Mouse (Mus musculus) midbrain, embryonic 15.5 days (tissue): ENCODE measurements around the gene Gimap4. TPM values are rescaled to one million over a fixed set of nuclear protein-coding genes. Genes with fewer than 3 reads are reported as not detected.

Experiments
- ATAC-seq: fragments of 200-750 bp; cut with Nextera tagmentation; replicated peaks from 2 replicates; pipeline ENCODE4 v1.8.0; 2017; ENCODE audit warnings: moderate TSS enrichment
- H3K27ac ChIP-seq: fragments of 300-500 bp; sonication (generic); 2 replicates; pipeline ENCODE4 v1.5.1; 2015; ENCODE audit warnings: mild to moderate bottlenecking, inconsistent platforms
- H3K27me3 ChIP-seq: fragments of 300-500 bp; sonication (generic); replicated peaks from 2 replicates; pipeline ENCODE4 v1.6.1; 2015; ENCODE audit warnings: inconsistent platforms
- H3K36me3 ChIP-seq: fragments of 300-500 bp; sonication (generic); replicated peaks from 2 replicates; pipeline ENCODE4 v1.6.1; 2015; ENCODE audit warnings: inconsistent platforms
- H3K4me1 ChIP-seq: fragments of 300-500 bp; sonication (generic); 2 replicates; pipeline ENCODE4 v1.6.1; 2015; ENCODE audit warnings: inconsistent platforms
- H3K4me2 ChIP-seq: fragments of 300-500 bp; sonication (generic); 2 replicates; pipeline ENCODE4 v1.6.1; 2015; ENCODE audit warnings: inconsistent platforms, mild to moderate bottlenecking, moderate library complexity
- H3K4me3 ChIP-seq: fragments of 300-500 bp; sonication (generic); 2 replicates; pipeline ENCODE4 v1.5.1; 2015; ENCODE audit warnings: mild to moderate bottlenecking, inconsistent platforms
- H3K9ac ChIP-seq: fragments of 300-500 bp; sonication (generic); 2 replicates; pipeline ENCODE4 v1.6.1; 2015; ENCODE audit warnings: mild to moderate bottlenecking, inconsistent platforms
- H3K9me3 ChIP-seq: fragments of 300-500 bp; sonication (generic); 2 replicates; pipeline ENCODE4 v1.6.1; 2016; ENCODE audit warnings: inconsistent platforms
- WGBS: fragments of 180-500 bp; shearing (Covaris S2); methylation state at CpG from one replicate; pipeline ENCODE4 v1.1.7; 2015; ENCODE audit warnings: mixed read lengths; 5-methylcytosine and 5-hydroxymethylcytosine counted together
- polyA plus RNA-seq: library from polyadenylated mRNA; unstranded; fragments of >200 nt; fragmentation: Nextera tagmentation; extraction: Ambion mirVana; gene quantifications from 2 replicates; pipeline ENCODE4 v1.2.1, GENCODE M21; 2015

The Gimap4 gene
- polyA plus RNA-seq, 1 experiment from 2014 or later: 1.5 TPM

- no peaks in the 10 kb centered on the region for H3K27me3 ChIP-seq
- H3K36me3 ChIP-seq: no peaks in the 10 kb centered on the region
- ATAC-seq: no peak
- H3K27ac ChIP-seq: no peak overlapping the region
- H3K9me3 ChIP-seq: no peaks in the 10 kb centered on the region
- H3K9ac ChIP-seq: no peak overlapping the region
- 94% methylated on average over 6 of the region's 6 CpGs for WGBS
- no peak overlapping the region for H3K4me2 ChIP-seq
- H3K4me3 ChIP-seq: no peak overlapping the region
- no peaks in the 10 kb centered on the region for H3K4me1 ChIP-seq
Observed at GRCm38 (mm10) chr6:48692962-48693361, 8.6 kb downstream of the Gimap4 start.

DNA sequence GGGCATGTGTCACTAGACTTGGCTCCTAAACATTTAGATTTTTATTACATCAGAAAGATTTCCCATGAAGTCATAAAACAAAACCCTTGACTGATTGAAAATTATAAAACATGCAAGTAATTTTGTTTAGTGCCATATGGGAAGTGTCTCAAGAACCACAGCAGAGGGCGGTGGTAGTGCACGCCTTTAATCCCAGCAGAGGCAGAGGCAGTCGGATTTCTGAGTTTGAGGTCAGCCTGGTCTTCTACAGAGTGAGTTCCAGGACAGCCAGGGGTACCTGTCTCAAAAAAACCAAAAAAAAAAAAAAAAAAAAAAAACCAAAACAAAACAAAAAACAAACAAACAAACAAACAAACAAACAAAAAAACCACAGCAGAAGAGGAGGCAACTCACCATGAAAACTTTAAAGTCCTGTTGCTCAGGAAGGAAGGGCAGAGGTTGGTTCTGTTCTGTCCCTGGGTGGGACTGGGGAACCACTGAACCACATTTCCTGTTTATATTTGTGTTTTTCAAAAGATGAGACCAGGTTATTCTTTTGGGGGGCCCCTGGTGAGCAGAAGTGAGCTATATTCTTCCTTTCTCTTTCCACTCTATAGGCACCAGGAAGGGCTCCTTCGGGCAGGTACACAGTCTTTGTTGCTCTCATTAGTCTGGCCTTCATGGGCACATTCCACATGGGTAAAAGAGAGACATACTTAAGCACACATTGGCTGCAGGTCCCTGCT is 12.6 kb downstream of the Gimap4 start:
- Histone ChIP-seq H3K27ac (no peak overlapping the region), H3K9ac (no peak overlapping the region), H3K4me2 (no peak overlapping the region), H3K27me3 (no peaks in the 10 kb centered on the region), H3K4me1 (no peaks in the 10 kb centered on the region), H3K36me3 (no peaks in the 10 kb centered on the region), H3K4me3 (no peak overlapping the region), H3K9me3 (no peaks in the 10 kb centered on the region)
- no peak for ATAC-seq
- WGBS: 87% methylated on average over 4 of the region's 4 CpGs

DNA sequence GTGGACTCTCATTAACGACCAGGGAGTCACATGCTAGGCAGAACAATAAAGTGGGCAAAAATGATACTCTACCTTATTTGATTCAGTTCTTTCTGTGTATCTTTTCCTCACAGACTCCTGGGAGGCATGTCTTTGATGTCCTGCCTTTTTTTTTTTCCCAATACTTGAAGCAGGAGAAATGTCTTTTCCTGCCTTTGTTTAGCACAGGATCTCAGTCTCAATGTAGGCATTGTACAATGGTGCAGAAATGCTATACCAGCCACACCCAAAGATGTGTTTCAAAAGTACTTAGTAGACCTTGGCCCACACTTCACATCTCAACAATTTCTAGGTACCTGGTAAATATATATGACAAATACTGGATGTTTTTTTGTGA is 13.2 kb downstream of the Gimap4 start:
- 46% methylated on average over 1 of the region's 1 CpGs for WGBS
- H3K4me3 ChIP-seq: no peak overlapping the region
- ATAC-seq: no peak
- no peak overlapping the region for H3K4me2 ChIP-seq
- no peak overlapping the region for H3K9ac ChIP-seq
- H3K27me3 ChIP-seq: no peaks in the 10 kb centered on the region
- H3K36me3 ChIP-seq: no peaks in the 10 kb centered on the region
- H3K4me1 ChIP-seq: no peaks in the 10 kb centered on the region
- no peak overlapping the region for H3K27ac ChIP-seq
- no peaks in the 10 kb centered on the region for H3K9me3 ChIP-seq

DNA sequence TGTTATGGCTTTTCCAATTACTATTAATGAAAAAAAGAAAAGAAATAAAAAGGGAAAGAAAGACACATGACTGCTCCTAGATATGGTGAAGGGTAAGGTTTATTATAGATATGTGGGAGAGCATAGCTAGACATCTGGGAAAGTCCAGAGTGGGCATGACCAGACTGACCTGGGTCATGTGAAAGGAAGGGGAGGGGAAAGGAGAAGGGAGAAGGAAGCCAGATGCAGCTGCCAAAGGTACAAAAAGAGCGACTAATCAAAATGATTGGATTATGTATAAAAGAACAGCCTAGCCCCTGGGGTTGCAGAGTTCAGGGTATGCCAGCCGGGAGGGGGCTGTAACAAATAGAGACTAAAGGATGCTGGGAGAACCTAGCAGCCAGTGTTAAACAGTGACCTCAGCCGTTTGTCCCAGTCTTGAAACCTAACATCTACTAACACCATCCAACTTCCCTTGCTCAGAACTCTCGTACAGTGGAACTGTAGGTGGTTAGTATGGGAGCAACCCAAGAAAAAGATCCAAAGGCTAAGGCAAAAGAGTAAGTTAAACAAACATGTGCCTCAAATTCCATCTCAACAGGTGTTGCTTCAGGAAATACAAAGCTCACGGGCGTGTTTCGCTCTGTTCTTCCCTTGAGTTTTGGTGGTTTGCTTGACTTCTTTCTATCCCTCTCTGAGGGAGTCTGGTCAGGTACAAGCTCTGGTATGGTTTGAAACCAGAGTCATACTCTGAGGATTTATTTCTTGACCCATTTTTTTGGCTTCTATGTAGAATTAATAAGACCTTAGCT is 13.9 kb downstream of the Gimap4 start:
- WGBS: 73% methylated on average over 7 of the region's 7 CpGs
- H3K4me3 ChIP-seq: no peak overlapping the region
- H3K9ac ChIP-seq: no peak overlapping the region
- H3K4me2 ChIP-seq: no peak overlapping the region
- no peak overlapping the region for H3K27ac ChIP-seq
- no peaks in the 10 kb centered on the region for H3K27me3 ChIP-seq
- no peaks in the 10 kb centered on the region for H3K4me1 ChIP-seq
- H3K36me3 ChIP-seq: no peaks in the 10 kb centered on the region
- ATAC-seq: no peak
- no peaks in the 10 kb centered on the region for H3K9me3 ChIP-seq

DNA sequence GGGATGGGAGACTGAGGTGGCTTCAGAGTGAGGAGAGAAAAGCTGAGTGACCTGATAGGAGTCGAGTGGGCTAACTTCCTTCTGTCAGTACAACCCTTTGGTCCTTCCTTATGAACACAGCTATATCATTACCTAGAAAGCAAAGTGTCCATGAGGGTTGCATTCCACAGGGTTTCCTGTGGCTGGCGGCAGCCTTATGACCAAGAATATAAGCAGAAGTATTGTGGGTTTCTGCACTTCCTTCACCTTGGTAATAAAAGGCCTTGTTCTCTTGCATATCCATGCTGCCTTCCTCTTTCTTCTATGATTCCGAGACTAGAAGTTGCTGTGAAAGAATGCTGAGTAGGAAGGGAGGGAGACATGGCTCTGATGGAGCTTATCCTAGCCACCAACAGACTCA is 14.5 kb downstream of the Gimap4 start:
- Histone ChIP-seq H3K4me2 (no peak overlapping the region), H3K27ac (no peak overlapping the region), H3K4me3 (no peak overlapping the region), H3K4me1 (no peaks in the 10 kb centered on the region), H3K9ac (no peak overlapping the region), H3K27me3 (no peaks in the 10 kb centered on the region), H3K36me3 (no peaks in the 10 kb centered on the region), H3K9me3 (no peaks in the 10 kb centered on the region)
- WGBS: 83% methylated on average over 3 of the region's 3 CpGs
- ATAC-seq: no peak

DNA sequence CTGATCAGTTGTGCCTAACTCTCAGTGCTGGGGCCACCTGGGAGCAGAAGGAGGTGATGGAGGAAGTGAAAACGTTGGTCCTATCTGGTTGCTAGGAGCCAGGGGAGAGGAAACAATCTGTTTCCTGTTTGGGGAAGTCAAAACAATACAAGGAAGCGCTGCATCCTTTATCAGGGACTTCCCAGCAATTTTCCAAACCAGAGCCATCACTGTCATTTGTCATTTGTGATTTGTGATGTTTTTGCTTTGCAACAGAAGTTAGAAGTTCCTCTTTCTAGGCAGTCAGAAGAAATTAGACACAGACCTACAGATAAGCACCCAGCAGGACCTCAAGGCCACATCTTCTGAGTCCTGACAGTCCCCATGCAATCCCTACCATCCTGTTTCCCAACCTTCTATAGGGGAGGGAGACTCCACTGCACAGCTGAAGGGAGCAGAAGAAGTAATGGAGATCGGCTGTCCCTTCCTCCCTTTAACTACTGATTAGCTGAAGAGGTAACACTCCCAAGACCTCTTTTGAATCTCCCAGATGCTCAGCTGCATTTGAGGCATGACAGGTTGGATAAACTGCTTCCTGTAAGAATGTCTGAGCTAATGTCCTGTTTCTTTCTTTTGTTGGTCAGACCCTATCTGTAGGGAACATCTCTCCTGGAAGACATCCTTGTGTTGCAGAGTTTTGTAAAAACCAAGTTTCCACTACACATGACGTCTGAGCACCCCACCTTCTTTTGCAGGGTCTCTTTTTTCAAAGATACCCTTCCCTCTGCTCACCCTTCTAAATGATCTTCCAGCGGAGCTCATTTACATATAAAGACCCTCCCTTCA is 16.1 kb downstream of the Gimap4 start:
- no peak overlapping the region for H3K27ac ChIP-seq
- H3K9ac ChIP-seq: no peak overlapping the region
- no peak overlapping the region for H3K4me2 ChIP-seq
- H3K9me3 ChIP-seq: no peaks in the 10 kb centered on the region
- no peak overlapping the region for H3K4me3 ChIP-seq
- no peaks in the 10 kb centered on the region for H3K27me3 ChIP-seq
- H3K4me1 ChIP-seq: no peaks in the 10 kb centered on the region
- 62% methylated on average over 5 of the region's 5 CpGs for WGBS
- no peaks in the 10 kb centered on the region for H3K36me3 ChIP-seq
- ATAC-seq: no peak

DNA sequence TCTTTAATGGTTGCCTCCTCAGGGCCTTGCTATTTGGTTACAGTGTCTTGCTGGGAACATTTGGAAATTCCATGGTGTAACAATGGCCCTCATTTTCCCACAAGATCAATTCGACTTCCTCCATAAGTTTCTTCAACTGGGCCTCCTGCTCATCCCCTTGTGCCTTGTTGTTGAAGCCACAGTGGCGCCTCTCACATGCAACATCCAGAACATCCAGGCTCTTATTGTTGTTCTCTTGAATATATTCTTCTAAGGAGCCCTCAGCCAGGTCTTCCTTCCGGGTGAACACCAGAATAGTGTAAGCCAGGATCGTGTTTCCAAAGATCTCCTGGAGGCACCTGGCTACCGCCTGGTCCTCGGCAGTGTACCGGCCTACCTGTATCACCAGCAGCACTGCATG is 17.8 kb downstream of the Gimap4 start:
- WGBS: 92% methylated on average over 7 of the region's 7 CpGs
- Histone ChIP-seq H3K4me2 (no peak overlapping the region), H3K27ac (no peak overlapping the region), H3K36me3 (no peaks in the 10 kb centered on the region), H3K27me3 (no peaks in the 10 kb centered on the region), H3K9ac (no peak overlapping the region), H3K4me1 (no peaks in the 10 kb centered on the region), H3K4me3 (no peak overlapping the region), H3K9me3 (no peaks in the 10 kb centered on the region)
- no peak for ATAC-seq

GRCm38 (mm10) chr6:48702601-48703000 is 18.3 kb downstream of the Gimap4 start:
- no peak overlapping the region for H3K27ac ChIP-seq
- no peak for ATAC-seq

GRCm38 (mm10) chr6:48704146-48704545 is 19.8 kb downstream of the Gimap4 start:
- no peak for ATAC-seq
- Histone ChIP-seq H3K36me3 (no peaks in the 10 kb centered on the region), H3K4me1 (no peaks in the 10 kb centered on the region), H3K27me3 (no peaks in the 10 kb centered on the region), H3K27ac (no peak overlapping the region), H3K9ac (no peak overlapping the region), H3K4me3 (no peak overlapping the region), H3K4me2 (no peak overlapping the region), H3K9me3 (no peaks in the 10 kb centered on the region)

More at GRCm38 (mm10) chr6:48702601-48703000, 18.3 kb downstream of the Gimap4 start:
- Histone ChIP-seq H3K9ac (no peak overlapping the region), H3K27me3 (no peaks in the 10 kb centered on the region), H3K4me2 (no peak overlapping the region), H3K4me3 (no peak overlapping the region), H3K9me3 (no peaks in the 10 kb centered on the region), H3K36me3 (no peaks in the 10 kb centered on the region), H3K4me1 (no peaks in the 10 kb centered on the region)
- 74% methylated on average over 5 of the region's 5 CpGs for WGBS

DNA sequence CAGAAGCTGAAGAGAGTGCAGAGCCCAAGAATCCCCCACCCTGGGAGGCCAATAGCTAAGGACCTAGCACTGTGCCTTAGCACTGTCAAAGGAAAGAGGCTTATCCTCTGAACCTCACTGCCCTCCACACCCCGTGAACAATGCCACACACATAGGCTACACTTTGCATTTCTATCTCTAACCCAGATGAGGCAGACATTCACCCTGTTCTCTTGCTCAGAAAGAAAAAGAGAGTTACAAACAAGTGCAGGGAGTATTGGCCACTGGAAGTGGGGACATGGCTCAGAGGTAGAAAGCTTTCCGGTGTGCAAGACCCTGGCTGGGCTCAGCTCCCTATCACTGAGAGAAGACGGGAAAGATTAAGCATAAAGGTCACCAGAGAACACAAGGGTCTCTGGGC is 21.8 kb downstream of the Gimap4 start:
- Histone ChIP-seq H3K4me3 (no peak overlapping the region), H3K9me3 (no peaks in the 10 kb centered on the region), H3K9ac (no peak overlapping the region), H3K4me2 (no peak overlapping the region), H3K36me3 (no peaks in the 10 kb centered on the region), H3K4me1 (no peaks in the 10 kb centered on the region), H3K27me3 (no peaks in the 10 kb centered on the region), H3K27ac (no peak overlapping the region)
- no peak for ATAC-seq
- 43% methylated on average over 3 of the region's 3 CpGs for WGBS

DNA sequence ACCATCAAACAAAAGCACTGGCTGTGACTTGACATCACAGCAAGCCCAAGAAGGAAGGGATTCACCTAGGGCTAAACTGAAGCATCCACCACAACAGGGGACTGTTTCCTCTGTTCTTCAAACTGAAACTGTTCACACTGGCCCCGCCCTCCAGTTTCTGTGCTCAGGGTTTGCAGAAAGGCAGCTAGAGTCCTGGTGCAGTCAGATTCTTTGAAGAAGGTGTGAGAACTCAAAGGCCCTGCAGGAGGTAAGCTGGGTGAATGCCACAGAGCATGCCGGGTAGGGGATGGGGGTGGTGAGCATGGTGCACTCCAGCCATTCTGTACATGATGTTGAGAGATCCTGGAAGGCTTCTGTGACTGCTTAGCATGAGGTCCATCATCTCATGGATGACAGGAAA is 34.1 kb downstream of the Gimap4 start, which contains the start of the genes Gm28053 and Gimap7:
Gene Gm28053 (plus strand): TSS at position 153 of the 400 bp plus-strand sequence.
Gene Gimap7 (plus strand): TSS at position 167 of the 400 bp plus-strand sequence.
- Histone ChIP-seq H3K36me3 (no peaks in the 10 kb centered on the region), H3K27me3 (no peaks in the 10 kb centered on the region), H3K9me3 (no peaks in the 10 kb centered on the region), H3K9ac (no peak within 1 kb of the TSS), H3K4me2 (no peak within 1 kb of the TSS), H3K4me3 (no peak within 1 kb of the TSS), H3K4me1 (no peaks in the 10 kb centered on the region), H3K27ac (no peak within 1 kb of the TSS)
- ATAC-seq: no peak
- 55% methylated on average over 2 of the region's 2 CpGs for WGBS

- 0 out of 2 replicates have a peak, but pooled peaks cover under 1% of the 10 kb centered on the region for H3K4me1 ChIP-seq
- H3K4me3 ChIP-seq: no peak overlapping the region
- H3K9me3 ChIP-seq: no peaks in the 10 kb centered on the region
- ATAC-seq: no peak
- H3K27me3 ChIP-seq: no peaks in the 10 kb centered on the region
- 87% methylated on average over 4 of the region's 4 CpGs for WGBS
- no peaks in the 10 kb centered on the region for H3K36me3 ChIP-seq
- H3K27ac ChIP-seq: no peak overlapping the region
- no peak overlapping the region for H3K9ac ChIP-seq
- H3K4me2 ChIP-seq: no peak overlapping the region
Observed at GRCm38 (mm10) chr6:48720326-48720725, 36.0 kb downstream of the Gimap4 start.
